Mouse (Mus musculus): Measurements from ENCODE around the gene Pth2r.

DNA sequence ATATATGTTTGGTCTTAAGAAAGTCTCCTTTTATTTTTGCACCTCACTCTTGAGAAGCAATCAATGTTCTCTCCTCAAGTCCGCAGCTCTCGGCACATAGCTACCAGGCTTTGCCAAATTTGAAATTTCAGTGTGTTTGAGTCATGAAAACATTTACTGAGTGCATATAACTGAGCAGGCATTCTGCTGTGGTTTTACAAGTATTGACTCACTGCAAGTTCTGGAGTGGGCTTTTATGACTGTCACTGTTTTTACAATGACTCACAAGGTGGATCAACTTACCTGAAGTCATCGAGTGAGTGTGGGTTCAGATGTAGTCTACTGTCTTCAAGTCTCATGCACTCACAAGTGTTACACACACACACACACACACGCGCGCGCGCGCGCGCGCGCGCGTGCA is 107.8 kb downstream of the Pth2r start:
- TF ChIP-seq CTCF (conservative IDR thresholded peaks at IDR 0.05 in 1 of 2, IDR thresholded peaks at IDR 0.05 in 1 of 2; ENCODE audit: low read depth in 2 of 2, low read length in 2 of 2) (no peak), POLR2A (IDR thresholded peaks at IDR 0.05; ENCODE audit: low read depth, low read length) (no peak), EP300 (IDR thresholded peaks at IDR 0.05; ENCODE audit: low read length) (no peak), BHLHE40 (IDR thresholded peaks at IDR 0.05; ENCODE audit: low read depth, low read length) (no peak), NRF1 (IDR thresholded peaks at IDR 0.05; ENCODE audit: low read depth, low read length) (no peak), ZC3H11A (IDR thresholded peaks at IDR 0.05; ENCODE audit: low read depth, low read length) (no peak), CHD1 (IDR thresholded peaks at IDR 0.05; ENCODE audit: low read depth, low read length) (no peak), POLR2AphosphoS2 (IDR thresholded peaks at IDR 0.05; ENCODE audit: low read depth, low read length) (no peak), MXI1 (IDR thresholded peaks at IDR 0.05; ENCODE audit: low read depth, low read length) (no peak), ZKSCAN1 (IDR thresholded peaks at IDR 0.05; ENCODE audit: borderline replicate concordance, low read depth, low read length) (no peak), RCOR1 (conservative IDR thresholded peaks at IDR 0.05; ENCODE audit: low read depth, low read length) (no peak)

All from CH12.LX (cell line).